Mouse (Mus musculus) hindbrain, embryonic 12.5 days (tissue): Measurements from ENCODE around the gene Nup88. TPM values are rescaled to one million over a fixed set of nuclear protein-coding genes. Genes with fewer than 3 reads are reported as not detected.

Source experiments
- ATAC-seq: fragments of 200-750 bp; cut with Nextera tagmentation; 2 replicates; pipeline ENCODE4 v1.8.0; 2017; ENCODE audit warnings: moderate TSS enrichment; ENCODE audit not compliant: low FRiP score
- H3K27ac ChIP-seq: fragments of 300-500 bp; sonication (generic); 2 replicates; pipeline ENCODE4 v1.5.1; 2016; ENCODE audit warnings: mild to moderate bottlenecking
- H3K27me3 ChIP-seq: fragments of 300-500 bp; sonication (generic); 2 replicates; pipeline ENCODE4 v1.6.1; 2016; ENCODE audit warnings: mild to moderate bottlenecking
- H3K36me3 ChIP-seq: fragments of 300-500 bp; sonication (generic); 2 replicates; pipeline ENCODE4 v1.6.1; 2016; ENCODE audit warnings: mild to moderate bottlenecking
- H3K4me1 ChIP-seq: fragments of 300-500 bp; sonication (generic); 2 replicates; pipeline ENCODE4 v1.6.1; 2016
- H3K4me2 ChIP-seq: fragments of 300-500 bp; sonication (generic); replicated peaks from 2 replicates; pipeline ENCODE4 v1.6.1; 2016; ENCODE audit warnings: mild to moderate bottlenecking
- H3K4me3 ChIP-seq: fragments of 300-500 bp; sonication (generic); 2 replicates; pipeline ENCODE4 v1.5.1; 2016; ENCODE audit warnings: mild to moderate bottlenecking
- H3K9ac ChIP-seq: fragments of 300-500 bp; sonication (generic); 2 replicates; pipeline ENCODE4 v1.6.1; 2016; ENCODE audit warnings: mild to moderate bottlenecking, moderate library complexity
- H3K9me3 ChIP-seq: fragments of 300-500 bp; sonication (generic); replicated peaks from 2 replicates; pipeline ENCODE4 v1.6.1; 2016; ENCODE audit warnings: mild to moderate bottlenecking
- WGBS: fragments of 180-500 bp; shearing (Covaris S2); methylation state at CpG from one replicate; pipeline ENCODE4 v1.1.7; 2016; 5-methylcytosine and 5-hydroxymethylcytosine counted together
- polyA plus RNA-seq: library from polyadenylated mRNA; unstranded; fragments of >200 nt; fragmentation: Nextera tagmentation; extraction: Ambion mirVana; gene quantifications from 2 replicates; pipeline ENCODE4 v1.2.1, GENCODE M21; 2016

Nup88 gene
- polyA plus RNA-seq, 1 experiment from 2014 or later, result 131 TPM

DNA sequence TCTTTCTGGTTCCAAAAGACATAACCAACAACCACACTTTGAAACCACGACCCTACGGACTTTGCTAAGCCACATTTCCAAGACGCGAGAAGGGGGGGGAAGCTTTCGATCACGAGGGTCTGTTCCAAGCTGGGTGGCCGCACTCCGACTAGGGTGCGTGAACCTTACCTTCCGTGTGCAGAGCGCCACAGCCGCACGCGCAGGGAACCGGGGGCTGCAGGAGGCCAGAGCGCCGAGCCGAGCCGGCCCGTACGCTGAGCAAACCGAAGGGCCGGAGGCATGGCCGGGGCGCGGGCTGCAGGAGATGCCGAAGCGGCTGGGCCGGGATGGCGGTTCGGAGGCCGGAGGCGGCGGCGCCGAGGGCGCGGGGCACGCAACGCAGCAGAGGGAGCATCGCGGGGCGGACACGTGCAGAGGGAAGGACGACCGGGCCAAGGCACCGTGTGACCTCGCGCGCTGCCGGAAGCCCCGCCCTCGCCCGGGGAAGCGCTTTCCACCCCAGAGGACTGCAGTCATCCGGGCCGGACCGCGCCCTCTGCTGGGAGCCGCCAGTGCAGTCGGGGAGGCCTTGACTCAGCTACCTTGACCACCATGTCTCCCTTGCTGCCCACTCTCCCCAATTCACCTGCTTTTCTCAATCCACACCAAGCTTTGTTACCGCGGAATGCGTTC, 12.9 kb upstream of the Nup88 start, which contains the start of gene C1qbp:
TSS of gene C1qbp (minus strand) at position 470 of the 672 bp plus-strand sequence.
- no peaks in the 10 kb centered on the region for H3K27me3 ChIP-seq
- H3K9me3 ChIP-seq, result no peaks in the 10 kb centered on the region
- ATAC-seq, result peak; percentile 96
- WGBS, result under 1% methylated on average over 57 of the region's 64 CpGs
- H3K36me3 ChIP-seq, result peaks cover 62% of the 10 kb centered on the region
- peak within 1 kb of the TSS; percentile 66; the same call in 1 of the 2 replicates for H3K27ac ChIP-seq
- peaks cover 12% of the 10 kb centered on the region for H3K4me1 ChIP-seq
- peak within 1 kb of the TSS; percentile 73 for H3K4me2 ChIP-seq
- peak within 1 kb of the TSS; percentile 93 for H3K9ac ChIP-seq
- peak within 1 kb of the TSS; percentile 100 for H3K4me3 ChIP-seq

DNA sequence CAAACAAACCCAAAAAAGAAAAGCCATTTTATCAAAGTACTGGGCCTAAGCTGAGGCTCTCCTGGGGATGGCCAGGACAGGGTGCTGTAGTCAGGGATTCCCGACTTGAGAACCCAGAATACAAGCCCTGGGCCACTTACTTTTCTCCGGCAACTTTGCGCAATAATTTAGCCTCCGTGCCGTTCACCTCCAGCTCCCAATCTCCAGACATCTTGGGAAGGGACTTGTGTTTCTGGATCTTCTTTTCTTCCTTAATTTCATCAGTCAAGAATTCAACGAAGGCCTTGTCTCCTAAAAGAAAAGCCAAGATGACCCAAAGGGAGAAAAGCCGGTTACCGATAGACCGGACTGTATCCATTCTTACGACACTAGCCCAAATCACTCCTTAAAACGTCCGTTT, 12.3 kb upstream of the Nup88 start:
- Histone ChIP-seq H3K4me2 (peak overlapping the region; percentile 73), H3K4me3 (peak overlapping the region; percentile 100), H3K9me3 (no peaks in the 10 kb centered on the region), H3K4me1 (peaks cover 12% of the 10 kb centered on the region), H3K27me3 (no peaks in the 10 kb centered on the region), H3K27ac (no peak overlapping the region; the same call in 1 of the 2 replicates), H3K9ac (peak overlapping the region; percentile 93), H3K36me3 (peaks cover 62% of the 10 kb centered on the region)
- ATAC-seq, result no peak
- WGBS, result 10% methylated on average over 12 of the region's 12 CpGs

DNA sequence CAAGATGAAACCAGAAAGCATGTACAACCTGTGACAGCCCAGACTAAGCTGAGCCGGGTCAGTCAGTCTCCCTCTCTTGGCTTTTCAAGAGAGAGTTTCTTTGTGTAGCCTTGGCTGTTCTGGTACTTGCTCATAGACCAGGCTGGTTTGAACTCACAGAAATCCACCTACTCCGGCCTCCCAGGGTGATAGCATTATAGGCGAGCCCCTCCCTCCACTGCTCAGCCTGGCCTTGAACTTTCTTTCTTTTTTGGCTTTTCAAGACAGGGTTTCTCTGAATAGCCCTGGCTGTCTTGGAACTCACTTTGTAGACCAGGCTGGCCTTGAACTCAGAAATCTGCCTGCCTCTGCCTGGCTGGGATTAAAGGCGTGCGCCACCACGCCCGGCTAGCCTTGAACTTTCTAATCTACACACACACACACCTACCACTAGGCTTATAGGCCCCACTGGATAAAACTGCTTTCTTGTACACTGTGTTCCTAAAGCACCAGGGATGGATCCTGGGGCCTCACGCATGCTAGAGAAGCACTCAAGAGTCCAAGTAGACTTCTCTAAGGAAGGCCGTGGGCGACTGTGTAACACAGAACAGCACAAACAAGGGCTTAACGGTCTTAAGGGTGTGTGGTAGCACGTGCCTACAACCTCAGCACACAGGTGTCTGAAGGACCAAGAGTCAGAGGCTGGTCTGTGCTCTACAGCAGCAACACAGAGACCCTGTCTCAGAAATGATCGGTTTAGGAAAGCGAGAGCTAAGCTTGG, 11.2 kb upstream of the Nup88 start:
- ATAC-seq, result no peak
- no peaks in the 10 kb centered on the region for H3K27me3 ChIP-seq
- no peak overlapping the region for H3K9ac ChIP-seq
- no peak overlapping the region for H3K4me3 ChIP-seq
- H3K36me3 ChIP-seq, result peaks cover 62% of the 10 kb centered on the region
- WGBS, result 95% methylated on average over 14 of the region's 14 CpGs
- H3K4me1 ChIP-seq, result peaks cover 12% of the 10 kb centered on the region
- no peak overlapping the region for H3K4me2 ChIP-seq
- H3K27ac ChIP-seq, result no peak overlapping the region
- no peaks in the 10 kb centered on the region for H3K9me3 ChIP-seq

DNA sequence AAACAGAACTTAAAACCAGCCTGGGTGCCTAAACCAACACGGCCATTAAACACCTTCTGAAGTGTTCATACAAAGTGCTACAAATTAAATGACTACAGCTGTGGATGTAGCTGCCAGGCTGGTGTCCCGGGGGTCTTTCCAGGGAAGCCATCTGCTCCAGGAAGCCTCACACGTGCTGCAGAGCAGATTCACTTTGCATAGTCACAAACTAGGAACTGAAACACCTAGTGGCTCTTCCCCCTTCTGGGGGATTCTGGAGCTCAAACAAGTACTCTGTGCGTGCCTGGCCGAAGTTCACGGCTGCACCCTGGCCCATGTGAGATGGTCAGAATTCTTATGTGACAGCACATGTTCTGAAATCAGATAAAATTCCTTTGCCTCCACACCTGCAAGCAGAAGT, 10.5 kb upstream of the Nup88 start:
- no peak overlapping the region for H3K9ac ChIP-seq
- H3K4me3 ChIP-seq, result no peak overlapping the region
- H3K27ac ChIP-seq, result no peak overlapping the region
- ATAC-seq, result no peak
- H3K36me3 ChIP-seq, result peaks cover 61% of the 10 kb centered on the region
- H3K4me1 ChIP-seq, result peaks cover 12% of the 10 kb centered on the region
- H3K27me3 ChIP-seq, result no peaks in the 10 kb centered on the region
- H3K9me3 ChIP-seq, result no peaks in the 10 kb centered on the region
- WGBS, result 82% methylated on average over 6 of the region's 6 CpGs
- no peak overlapping the region for H3K4me2 ChIP-seq

DNA sequence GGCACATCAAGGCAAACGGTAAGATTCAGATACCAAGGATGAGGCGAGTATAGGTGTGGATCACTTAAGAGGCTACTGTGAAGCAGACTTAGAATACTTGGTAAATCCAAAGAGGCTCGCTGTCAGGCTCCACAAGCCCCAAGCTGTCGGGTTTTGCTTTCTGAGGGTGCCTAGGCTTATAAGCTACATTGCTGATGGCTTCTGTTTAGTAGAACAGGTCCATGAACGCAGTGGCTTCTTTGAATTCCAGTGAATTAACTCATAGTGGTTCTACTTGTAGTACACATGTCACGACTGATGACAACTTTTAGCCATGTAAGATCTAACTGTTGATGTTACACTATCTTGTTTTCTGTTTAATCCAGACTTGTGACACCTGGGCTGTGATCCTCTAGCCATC, 7.5 kb upstream of the Nup88 start:
- Histone ChIP-seq H3K4me3 (no peak overlapping the region), H3K9me3 (no peaks in the 10 kb centered on the region), H3K4me1 (peaks cover 12% of the 10 kb centered on the region), H3K27me3 (no peaks in the 10 kb centered on the region), H3K9ac (no peak overlapping the region), H3K27ac (no peak overlapping the region), H3K36me3 (peaks cover 80% of the 10 kb centered on the region), H3K4me2 (no peak overlapping the region)
- WGBS, result 93% methylated on average over 6 of the region's 6 CpGs
- no peak for ATAC-seq

DNA sequence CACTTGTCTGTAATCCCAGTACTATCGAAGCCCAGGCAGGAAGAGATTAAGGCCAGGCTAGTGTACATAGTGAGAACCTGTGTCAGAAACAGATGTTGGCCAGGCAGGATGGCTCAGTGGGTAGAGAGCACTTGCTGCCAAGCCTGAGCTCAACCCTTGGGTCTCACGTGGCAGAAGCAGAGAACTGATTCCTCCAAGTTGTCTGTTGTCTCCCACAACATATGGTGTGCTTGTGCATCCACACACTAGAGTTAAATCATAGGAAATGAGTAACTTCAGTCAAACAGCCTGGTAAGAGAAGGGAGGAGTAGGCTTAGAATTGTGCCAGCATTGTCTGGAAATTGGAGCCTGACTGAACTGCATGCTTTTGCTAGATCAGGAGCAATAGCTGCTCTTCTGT, 5.4 kb upstream of the Nup88 start:
- H3K9ac ChIP-seq, result no peak overlapping the region
- H3K9me3 ChIP-seq, result no peaks in the 10 kb centered on the region
- peaks cover 5% of the 10 kb centered on the region for H3K4me1 ChIP-seq
- H3K36me3 ChIP-seq, result peaks cover 69% of the 10 kb centered on the region
- ATAC-seq, result no peak
- H3K27ac ChIP-seq, result no peak overlapping the region
- H3K4me2 ChIP-seq, result no peak overlapping the region
- no peak overlapping the region for H3K4me3 ChIP-seq
- WGBS, result 86% methylated on average over 2 of the region's 2 CpGs
- no peaks in the 10 kb centered on the region for H3K27me3 ChIP-seq

DNA sequence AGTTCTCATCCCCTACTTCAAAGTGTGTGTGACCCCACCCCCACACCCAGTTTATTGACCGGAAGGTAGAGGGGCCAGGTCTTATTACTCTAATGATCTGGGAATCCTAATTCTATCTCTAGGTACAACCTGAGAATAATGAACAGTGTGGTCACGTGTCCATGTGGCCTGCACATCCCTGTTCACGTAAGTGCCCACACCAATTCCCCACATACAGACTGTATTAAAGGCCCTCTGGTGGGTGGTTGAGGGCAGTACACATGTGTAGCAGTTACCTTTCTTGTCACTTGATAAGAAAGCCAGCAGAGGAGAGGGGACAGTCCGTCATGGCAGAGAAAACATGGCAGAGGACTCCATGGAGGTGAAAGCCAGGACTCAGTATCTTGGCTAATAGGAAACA, 4.2 kb upstream of the Nup88 start:
- Histone ChIP-seq H3K27ac (no peak overlapping the region), H3K4me2 (no peak overlapping the region), H3K9ac (no peak overlapping the region), H3K4me1 (peaks cover 5% of the 10 kb centered on the region), H3K27me3 (no peaks in the 10 kb centered on the region), H3K4me3 (no peak overlapping the region), H3K9me3 (no peaks in the 10 kb centered on the region), H3K36me3 (peaks cover 58% of the 10 kb centered on the region)
- no peak for ATAC-seq
- WGBS, result 72% methylated on average over 4 of the region's 4 CpGs

DNA sequence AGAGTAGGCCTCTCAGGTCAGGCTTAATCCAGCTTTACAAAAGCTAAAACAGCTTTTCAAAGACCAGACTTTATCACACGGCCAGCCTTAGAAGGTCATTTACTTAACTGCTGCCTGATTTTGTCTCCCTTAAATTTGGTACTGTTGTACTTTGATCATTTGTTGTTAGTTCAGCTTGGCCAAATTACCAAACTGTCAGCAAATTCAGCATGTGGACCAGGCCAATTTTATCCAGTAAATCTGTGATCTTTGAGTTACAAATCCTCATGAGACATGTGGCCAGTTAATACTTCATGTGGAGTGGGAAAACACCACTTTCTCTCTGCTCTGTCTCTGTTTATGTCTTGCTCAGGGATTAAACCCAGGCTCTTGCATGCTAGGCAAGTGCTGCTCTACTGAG, 2.8 kb upstream of the Nup88 start:
- peaks cover 13% of the 10 kb centered on the region for H3K4me1 ChIP-seq
- WGBS, result 67% methylated on average over 1 of the region's 1 CpGs
- H3K36me3 ChIP-seq, result peaks cover 45% of the 10 kb centered on the region
- no peak overlapping the region for H3K4me2 ChIP-seq
- no peak overlapping the region for H3K9ac ChIP-seq
- H3K27ac ChIP-seq, result no peak overlapping the region
- no peak for ATAC-seq
- no peaks in the 10 kb centered on the region for H3K9me3 ChIP-seq
- H3K4me3 ChIP-seq, result no peak overlapping the region
- no peaks in the 10 kb centered on the region for H3K27me3 ChIP-seq

DNA sequence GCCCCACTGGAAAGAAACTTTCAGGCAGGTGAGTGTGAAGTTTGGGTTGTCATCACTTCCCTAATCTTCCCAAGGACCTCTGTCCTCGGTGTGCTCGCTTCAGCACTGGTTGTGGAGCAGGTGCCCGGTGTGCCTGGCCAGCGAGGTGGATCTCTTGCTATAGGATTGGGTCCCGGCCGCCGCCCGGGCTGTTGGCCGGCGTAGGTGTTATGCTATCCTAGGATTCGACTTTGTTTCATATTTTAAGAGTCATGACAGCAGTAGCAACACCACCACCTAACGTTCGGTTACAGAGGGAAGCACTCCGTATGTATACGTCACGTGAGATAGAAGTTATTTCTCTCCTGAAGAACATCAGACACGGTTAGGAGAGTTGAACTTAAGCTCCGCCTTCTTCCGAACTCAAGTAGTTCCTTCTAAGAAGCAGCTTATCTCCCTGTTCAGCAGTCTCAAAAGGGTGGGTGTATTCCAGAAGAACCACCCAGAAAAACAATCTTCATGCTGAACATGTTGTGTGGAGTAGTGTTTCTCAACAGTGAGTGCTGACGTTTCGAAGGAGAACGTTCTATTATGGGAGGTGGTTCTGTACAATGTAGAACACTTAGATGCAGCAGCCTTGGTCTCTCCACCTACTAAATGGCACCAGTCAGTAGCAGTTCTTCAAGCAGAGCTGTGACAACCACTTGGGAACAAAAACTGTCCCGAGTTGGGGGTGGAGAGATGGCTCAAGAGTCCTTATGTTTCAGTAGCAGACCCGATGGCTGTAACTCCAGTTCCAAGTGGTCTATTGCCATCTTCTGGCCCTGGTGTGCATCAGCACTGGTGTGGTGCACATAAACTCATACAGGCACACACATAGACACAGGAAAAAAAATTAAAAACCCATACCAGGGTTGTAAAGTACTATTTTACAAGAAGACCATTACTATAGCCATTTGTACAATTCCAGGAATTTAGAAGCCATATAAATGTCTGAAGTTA, 1.1 kb upstream of the Nup88 start:
- 19% methylated on average over 24 of the region's 24 CpGs for WGBS
- peak overlapping the region; percentile 89 for H3K9ac ChIP-seq
- H3K4me3 ChIP-seq, result peak overlapping the region; percentile 81
- peak; percentile 0; the same call in 1 of the 2 replicates for ATAC-seq
- no peaks in the 10 kb centered on the region for H3K27me3 ChIP-seq
- peak overlapping the region; percentile 91 for H3K27ac ChIP-seq
- H3K9me3 ChIP-seq, result no peaks in the 10 kb centered on the region
- H3K36me3 ChIP-seq, result peaks cover 32% of the 10 kb centered on the region
- H3K4me2 ChIP-seq, result peak overlapping the region; percentile 64
- H3K4me1 ChIP-seq, result peaks cover 16% of the 10 kb centered on the region

DNA sequence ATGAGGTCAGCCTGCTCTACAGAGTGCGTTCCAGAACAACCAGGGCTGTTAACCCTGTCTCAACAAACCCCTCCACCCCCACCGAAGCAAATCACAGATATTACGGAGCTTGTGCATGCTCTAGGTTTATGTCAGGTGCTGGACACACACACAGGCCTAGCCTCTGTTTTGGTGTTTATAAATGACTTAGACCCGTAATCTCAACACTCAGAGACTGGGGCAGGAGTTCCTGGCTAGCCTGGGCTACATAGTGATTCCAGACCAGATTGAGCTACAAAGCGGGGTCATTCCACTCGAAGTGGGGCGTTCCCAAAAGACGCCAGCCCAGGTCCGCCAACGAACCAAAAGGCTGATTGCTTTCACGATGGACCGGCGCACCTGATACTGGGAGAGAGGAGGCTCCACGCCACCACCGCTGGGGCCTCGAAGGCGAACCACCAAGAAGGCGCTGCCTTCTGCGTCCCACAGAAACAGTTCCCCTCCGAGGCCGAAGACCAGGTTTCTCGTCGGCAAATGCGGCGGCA, 440 bp downstream of the Nup88 start:
- H3K9ac ChIP-seq, result peak overlapping the region; percentile 89
- under 1% methylated on average over 25 of the region's 25 CpGs for WGBS
- ATAC-seq, result peak; percentile 20
- H3K9me3 ChIP-seq, result no peaks in the 10 kb centered on the region
- peak overlapping the region; percentile 81 for H3K4me3 ChIP-seq
- H3K27me3 ChIP-seq, result no peaks in the 10 kb centered on the region
- H3K27ac ChIP-seq, result peak overlapping the region; percentile 91
- H3K36me3 ChIP-seq, result peaks cover 32% of the 10 kb centered on the region
- peaks cover 16% of the 10 kb centered on the region for H3K4me1 ChIP-seq
- peak overlapping the region; percentile 64 for H3K4me2 ChIP-seq

DNA sequence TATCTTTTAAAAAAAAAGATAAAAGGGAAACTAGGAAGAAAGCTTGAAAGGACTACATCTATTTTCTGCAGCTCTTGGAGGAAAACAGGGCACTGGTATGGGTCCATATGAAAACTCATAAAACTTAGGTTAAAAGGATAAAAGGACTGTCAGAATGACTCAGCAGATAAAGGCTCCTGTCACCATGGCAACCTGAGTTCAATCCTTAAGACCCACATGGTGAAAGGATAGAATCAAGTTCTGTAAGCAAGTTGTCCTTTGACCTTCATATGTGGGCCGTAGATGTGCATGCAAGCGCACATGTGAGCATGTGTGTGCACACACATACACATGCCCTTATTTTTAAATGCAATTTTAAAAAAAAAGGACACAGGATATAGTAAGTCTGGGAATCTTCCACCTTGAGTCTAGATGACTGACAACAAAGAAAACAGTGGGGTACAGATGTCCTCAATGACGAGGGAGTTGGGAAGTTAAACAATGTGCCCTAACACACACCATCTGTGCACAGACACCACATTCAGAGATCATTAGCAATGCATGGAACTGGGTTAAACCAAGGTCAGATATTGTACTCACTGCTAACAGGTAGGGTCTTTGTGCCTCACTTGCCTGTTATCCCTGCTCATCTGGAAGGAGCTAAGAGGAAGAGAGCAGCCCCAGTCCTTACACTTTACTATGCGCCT, 5.4 kb downstream of the Nup88 start:
- no peaks in the 10 kb centered on the region for H3K9me3 ChIP-seq
- no peak overlapping the region for H3K9ac ChIP-seq
- H3K4me2 ChIP-seq, result no peak overlapping the region
- peaks cover 11% of the 10 kb centered on the region for H3K4me1 ChIP-seq
- H3K27ac ChIP-seq, result no peak overlapping the region
- ATAC-seq, result no peak
- H3K27me3 ChIP-seq, result no peaks in the 10 kb centered on the region
- 78% methylated on average over 4 of the region's 4 CpGs for WGBS
- H3K4me3 ChIP-seq, result no peak overlapping the region
- peaks cover 62% of the 10 kb centered on the region for H3K36me3 ChIP-seq
